Mouse (Mus musculus): Measurements from ENCODE around the gene Nfkb1.

The Nfkb1 gene

DNA sequence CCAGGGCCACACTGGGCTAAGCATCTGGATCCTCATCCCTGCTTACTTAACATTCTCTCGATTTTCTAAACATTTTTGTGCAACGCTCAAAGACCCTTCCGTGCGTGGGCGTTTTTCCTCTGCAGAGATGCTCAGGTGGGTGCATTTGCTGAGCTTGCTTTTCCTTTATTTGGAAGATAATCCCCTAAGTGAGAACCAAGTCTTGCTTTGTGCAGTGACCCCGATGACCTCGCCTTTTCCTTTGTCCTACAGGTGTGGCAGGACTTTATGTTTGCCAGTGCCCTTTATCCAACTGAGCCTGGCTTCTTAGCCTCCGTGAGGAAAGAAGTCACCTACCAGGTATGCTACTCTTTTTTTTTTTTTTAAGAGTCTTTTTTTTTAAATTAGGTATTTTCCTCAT is 144.0 kb downstream of the Nfkb1 start:
- 67% methylated on average over 8 of the region's 8 CpGs for WGBS

DNA sequence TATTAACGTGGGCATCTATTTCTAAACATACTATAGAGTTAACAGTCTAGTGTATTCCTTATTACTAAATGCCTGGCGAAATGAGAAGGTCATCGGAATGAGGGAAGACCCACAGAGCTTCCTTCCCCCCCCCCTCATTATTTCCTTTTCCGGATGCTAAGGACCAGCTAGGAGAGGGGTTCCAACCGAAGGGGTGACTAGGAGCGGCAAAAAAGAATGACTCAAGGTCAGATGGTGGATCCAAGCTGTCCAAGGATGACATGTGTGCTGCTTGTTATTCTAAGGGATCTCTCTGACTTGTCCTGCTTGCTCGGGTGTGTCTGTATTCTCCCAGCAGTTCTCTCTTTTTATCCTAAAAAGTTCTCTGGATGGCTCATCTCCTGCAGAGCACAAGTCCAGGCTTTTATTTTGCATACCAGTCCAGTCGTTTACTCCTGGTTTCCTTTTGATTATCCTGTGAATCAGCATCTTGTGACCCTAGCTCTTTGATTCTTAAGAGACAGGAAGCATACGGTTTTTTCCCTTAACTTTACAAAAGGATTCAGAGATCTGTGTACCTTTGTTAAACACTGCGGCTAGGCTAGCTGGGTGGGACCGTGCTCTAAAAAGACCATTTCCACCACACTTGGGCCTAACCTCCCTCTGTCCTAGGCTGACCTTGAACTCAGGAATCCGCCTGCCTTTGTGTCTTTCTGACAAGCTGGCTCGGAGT is 145.0 kb downstream of the Nfkb1 start:
- 72% methylated on average over 13 of the region's 13 CpGs for WGBS
